Mouse (Mus musculus): ENCODE data around the gene Ncoa5. TPM values are rescaled to one million over a fixed set of nuclear protein-coding genes. Genes with fewer than 3 reads are reported as not detected.

Gene Ncoa5
- 12.6 and 13.9 TPM in 2 replicates for polyA plus RNA-seq (2012; rRNA removed)

GRCm38 (mm10) chr2:165034131-165035057, at the start of gene Ncoa5:
TSS of gene Ncoa5 (minus strand) at chr2:165034867.

DNA sequence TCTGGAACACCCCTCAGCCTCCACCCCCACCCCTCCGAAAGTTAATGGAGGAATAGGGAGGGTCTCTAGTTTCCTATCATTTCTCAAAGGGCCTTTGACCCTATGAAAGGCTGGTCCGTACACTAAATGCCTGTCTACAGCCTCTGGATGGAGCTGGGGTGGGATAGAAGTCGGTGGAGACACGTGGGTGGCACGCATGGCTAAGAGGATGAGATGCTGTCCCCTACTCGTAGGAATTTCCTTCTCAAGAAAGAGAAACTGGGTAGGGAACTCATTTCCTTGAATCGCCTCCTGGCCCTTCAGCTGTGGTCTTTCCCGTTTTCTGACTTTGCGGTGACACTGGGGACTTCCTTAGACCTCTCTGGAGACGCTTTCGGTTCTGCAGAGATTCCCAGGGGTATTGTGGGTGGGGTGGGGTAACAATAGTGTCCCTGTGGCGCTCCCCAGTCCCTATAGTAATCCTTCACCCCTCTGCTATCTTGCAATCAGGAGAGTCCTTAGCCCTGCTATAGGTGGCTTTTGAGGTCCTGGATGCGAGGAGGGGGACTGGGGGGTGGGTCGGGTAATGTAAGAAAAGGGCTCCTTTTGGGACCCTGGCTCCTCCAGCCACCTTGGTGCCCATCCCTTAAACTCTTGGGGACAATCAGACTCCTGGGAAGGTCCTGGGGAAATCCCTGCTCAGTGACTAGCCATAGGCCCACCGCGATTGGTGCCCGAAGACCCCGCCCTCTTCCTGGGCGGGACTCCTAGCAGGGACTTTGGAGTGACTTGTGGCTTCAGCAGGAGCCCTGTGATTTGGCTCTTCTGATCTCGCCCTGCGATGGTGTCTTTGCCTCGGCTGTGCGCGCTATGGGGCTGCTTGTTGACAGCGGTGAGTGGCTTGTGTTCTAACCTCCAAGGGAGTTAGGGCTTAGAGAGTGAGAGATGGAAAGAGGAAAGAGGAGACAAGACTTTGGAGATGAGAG, 20.5 kb upstream of the Ncoa5 start, which contains the start of gene Cd40:
Cd40 (plus strand) TSS at position 740 of the 965 bp plus-strand sequence.

DNA sequence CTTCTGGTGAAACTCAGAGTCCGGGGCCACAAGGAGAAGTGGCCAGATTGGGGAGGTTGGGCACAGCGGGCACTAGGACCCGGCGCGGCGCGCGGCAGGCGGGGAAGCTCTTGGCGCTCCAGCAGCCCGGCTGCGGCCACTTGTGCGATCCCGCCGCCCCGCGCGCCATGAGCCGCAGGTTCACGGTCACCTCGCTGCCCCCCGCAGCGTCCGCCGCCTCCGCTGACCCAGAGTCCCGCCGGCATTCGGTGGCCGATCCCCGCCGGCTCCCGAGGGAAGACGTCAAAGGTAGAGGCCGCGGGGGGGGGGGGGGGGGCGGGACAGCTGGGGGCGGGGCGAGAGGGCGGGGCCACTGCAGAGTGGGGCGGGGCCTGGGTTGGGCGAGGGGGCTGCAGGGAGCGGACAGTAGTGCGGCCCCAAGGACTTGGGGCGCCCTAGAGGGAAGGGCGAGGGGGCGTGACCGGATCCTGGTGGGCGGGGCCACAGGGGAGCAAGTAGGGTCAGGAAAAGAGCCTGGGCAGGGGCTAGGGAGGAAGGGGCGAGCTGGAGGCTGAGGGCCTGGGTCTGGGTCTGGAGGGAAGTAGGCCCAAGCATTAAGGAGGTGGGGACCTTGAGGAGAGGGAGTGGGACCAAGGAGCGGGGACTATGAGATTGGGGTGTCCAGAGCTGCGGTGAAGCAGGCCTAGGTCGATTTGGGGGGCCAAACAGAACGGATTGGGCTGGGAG, 73.8 kb downstream of the Ncoa5 start, which contains the start of gene Slc12a5:
Slc12a5 (plus strand) TSS at position 87 of the 726 bp plus-strand sequence.

Other genes starting within 250 kb of the Ncoa5 start
- 2.3 and 2.4 TPM in 2 replicates for gene Snx21, start 249.0 kb downstream of the Ncoa5 start, polyA plus RNA-seq (2012; rRNA removed)
- 19.0 and 20.4 TPM in 2 replicates for gene Acot8, start 230.0 kb downstream of the Ncoa5 start, polyA plus RNA-seq (2012; rRNA removed)
- gene Zswim3, start 229.8 kb downstream of the Ncoa5 start, polyA plus RNA-seq (2012; rRNA removed) = 2.2 and 2.4 TPM in 2 replicates
- 1.8 and 2.2 TPM in 2 replicates for gene Zswim1, start 212.2 kb downstream of the Ncoa5 start, polyA plus RNA-seq (2012; rRNA removed)
- 0.05 TPM in 1 of 2 replicates, not detected in the other for gene Spata25, start 206.3 kb downstream of the Ncoa5 start, polyA plus RNA-seq (2012; rRNA removed)
- 58.4 and 71.2 TPM in 2 replicates for gene Ctsa, start 202.0 kb downstream of the Ncoa5 start, polyA plus RNA-seq (2012; rRNA removed)
- gene Neurl2, start 201.4 kb downstream of the Ncoa5 start, polyA plus RNA-seq (2012; rRNA removed) = 0.88 and 0.89 TPM in 2 replicates
- 6.8 and 8.1 TPM in 2 replicates for gene Pltp, start 177.2 kb downstream of the Ncoa5 start, polyA plus RNA-seq (2012; rRNA removed)
- 17.5 and 19.0 TPM in 2 replicates for gene Pcif1, start 155.6 kb downstream of the Ncoa5 start, polyA plus RNA-seq (2012; rRNA removed)
- gene Zfp335, start 123.1 kb downstream of the Ncoa5 start, polyA plus RNA-seq (2012; rRNA removed) = 7.7 and 8.5 TPM in 2 replicates
- gene Mmp9, start 94.1 kb downstream of the Ncoa5 start, polyA plus RNA-seq (2012; rRNA removed) = 0.85 and 0.92 TPM in 2 replicates
- gene Slc12a5, start 74.1 kb downstream of the Ncoa5 start, polyA plus RNA-seq (2012; rRNA removed) = 0.36 and 0.44 TPM in 2 replicates
- gene Cd40, start 20.8 kb upstream of the Ncoa5 start, polyA plus RNA-seq (2012; rRNA removed) = 3.1 and 3.2 TPM in 2 replicates
- gene 1700025C18Rik, start 55.9 kb upstream of the Ncoa5 start, polyA plus RNA-seq (2012; rRNA removed) = not detected in 2 replicates
- under 0.01 TPM in 1 of 2 replicates, not detected in the other for gene Cdh22, start 200.0 kb upstream of the Ncoa5 start, polyA plus RNA-seq (2012; rRNA removed)